Mouse (Mus musculus) macrophage (primary cell): ENCODE data around the gene Acvr1b. TPM values are rescaled to one million over a fixed set of nuclear protein-coding genes. Genes with fewer than 3 reads are reported as not detected.

Experiments
- H3K27ac ChIP-seq: fragments of 350-480 bp; formaldehyde crosslinking; 2 replicates; pipeline ENCODE4 v1.9.0; 2021
- H3K36me3 ChIP-seq: fragments of 350-480 bp; formaldehyde crosslinking; 2 replicates; pipeline ENCODE4 v1.9.0; 2021; ENCODE audit errors: inconsistent target
- H3K4me3 ChIP-seq: fragments of 350-480 bp; formaldehyde crosslinking; 2 replicates; pipeline ENCODE4 v1.9.0; 2021; ENCODE audit errors: inconsistent target
- H3K79me2 ChIP-seq: fragments of 350-480 bp; formaldehyde crosslinking; 2 replicates; pipeline ENCODE4 v1.9.0; 2021; ENCODE audit errors: inconsistent target
- whole genome bisulfite sequencing: methylation state at CpG from one replicate; pipeline ENCODE4 v1.1.7; 2026; ENCODE audit warnings: inconsistent platforms; ENCODE audit not compliant: missing documents; 5-methylcytosine and 5-hydroxymethylcytosine counted together
- polyA plus RNA-seq: library from polyadenylated mRNA; stranded (reverse); fragments of 250-400 nt; gene quantifications from 3 replicates; pipeline ENCODE4 v1.2.4, GENCODE M21; 2018; ENCODE audit warnings: inconsistent platforms
- total RNA-seq, 78 experiments: library from RNA; depleted of rRNA; stranded (reverse); fragments of 250-400 nt; gene quantifications; 1 replicate in 9 of 78; 2 replicates in 24 of 78; 3 replicates in 43 of 78; 4 replicates in 2 of 78; pipeline ENCODE4 v1.2.4; 2018; ENCODE audit warnings: inconsistent platforms in 56 of 78

The Acvr1b gene
- 10 to 100 TPM in 17 of 26 experiments, 1 to 10 TPM in 9; 3.9 to 30.0 (median 13.3) TPM for total RNA-seq (2018; cell fraction: chromatin; rRNA removed)
- total RNA-seq (2018; cell fraction: cytosol; rRNA removed): 10 to 100 TPM in 24 of 26 experiments, 1 to 10 TPM in 2; 8.4 to 19.8 (median 14.9) TPM
- 10 to 100 TPM; 12.9 to 36.2 (median 21.7) TPM for total RNA-seq (2018; cell fraction: nucleus; rRNA removed)
- 13.7 to 15.7 TPM (median 14.6 TPM) in 3 replicates for polyA plus RNA-seq

DNA sequence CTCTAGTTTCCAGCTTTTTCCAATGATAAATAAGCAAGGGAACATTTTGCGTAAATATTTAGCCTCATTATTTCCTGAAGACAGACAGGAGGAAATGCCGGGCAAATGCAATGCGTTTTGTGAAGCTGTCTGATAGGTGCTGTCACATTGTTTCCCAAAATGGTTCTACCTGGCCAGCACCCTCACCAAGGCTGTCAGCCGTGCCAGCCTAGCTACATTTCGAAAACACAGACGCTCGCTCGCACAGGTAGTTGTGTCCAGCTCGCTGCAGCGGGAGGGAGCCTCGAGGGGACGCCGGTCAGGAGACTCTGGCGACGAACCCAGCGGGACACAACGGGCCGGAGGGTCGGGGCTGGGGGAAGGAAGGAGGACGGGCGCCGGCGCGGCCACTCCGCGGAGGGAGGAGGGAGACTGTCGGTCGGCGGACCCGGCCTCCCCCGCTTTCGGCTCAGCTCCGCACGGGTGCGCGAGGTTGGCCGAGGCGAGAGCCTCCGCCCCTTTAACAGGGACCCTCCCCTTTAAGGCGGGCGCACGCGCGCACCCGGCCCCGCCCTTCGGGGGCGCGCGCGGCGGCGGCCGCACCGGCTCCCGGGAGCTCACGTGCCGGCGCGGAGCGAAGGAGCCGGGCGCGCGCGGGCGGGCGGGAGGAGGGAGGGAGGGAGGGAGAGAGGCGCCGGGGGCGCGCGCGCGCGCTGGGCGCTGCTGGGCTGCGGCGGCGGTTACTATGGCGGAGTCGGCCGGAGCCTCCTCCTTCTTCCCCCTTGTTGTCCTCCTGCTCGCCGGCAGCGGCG lies at the start of gene Acvr1b:
TSS of gene Acvr1b (plus strand) at position 647 of the 791 bp plus-strand sequence.
- 1% methylated on average over 44 of the region's 87 CpGs for WGBS
- Histone ChIP-seq H3K36me3 (no peaks in the 10 kb centered on the region), H3K79me2 (peaks cover 44% of the 10 kb centered on the region), H3K27ac (0 out of 2 replicates have a peak within 1 kb of the TSS, but pooled peaks have one; percentile 21), H3K4me3 (peak within 1 kb of the TSS; percentile 69)

- WGBS: 91% methylated on average over 6 of the region's 6 CpGs
- Histone ChIP-seq H3K27ac (no peak overlapping the region), H3K79me2 (no peaks in the 10 kb centered on the region), H3K36me3 (no peaks in the 10 kb centered on the region), H3K4me3 (no peak overlapping the region)
Observed at GRCm38 (mm10) chr15:101125561-101125960, 48.3 kb upstream of the Acvr1b start.

DNA sequence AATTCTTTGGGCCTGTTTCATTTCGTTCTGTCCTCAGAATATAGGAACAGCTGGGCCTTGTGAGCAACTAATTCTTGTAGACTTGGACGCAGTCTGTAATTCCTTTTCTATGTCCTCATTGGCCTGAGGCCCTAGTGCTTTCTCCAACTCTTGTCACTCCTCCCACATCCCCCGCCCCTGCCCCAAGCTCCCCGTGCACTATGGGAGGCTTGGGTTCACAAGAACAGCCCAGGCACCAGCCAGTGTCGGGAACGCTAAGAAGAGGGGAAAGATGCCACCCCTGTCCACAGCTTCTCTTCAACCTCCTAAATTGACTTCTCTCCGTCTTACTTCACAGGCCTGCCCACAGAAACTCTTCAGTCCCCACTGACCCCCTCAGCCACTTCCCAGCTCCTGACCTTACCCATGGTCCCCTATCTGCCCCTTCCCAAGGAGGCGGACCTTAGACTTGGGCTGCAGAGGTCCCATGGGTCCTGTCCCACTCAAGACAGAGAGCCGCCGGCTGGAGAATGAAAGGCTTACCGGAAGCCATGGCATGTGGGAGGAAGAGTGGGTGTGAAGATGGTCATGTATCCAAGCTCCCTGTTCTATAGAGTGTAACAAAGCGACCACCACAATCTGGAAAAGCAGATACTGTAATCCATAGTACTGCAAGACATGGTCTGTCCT lies 46.9 kb upstream of the Acvr1b start:
- WGBS: 94% methylated on average over 12 of the region's 12 CpGs
- Histone ChIP-seq H3K36me3 (no peaks in the 10 kb centered on the region), H3K4me3 (no peak overlapping the region), H3K27ac (no peak overlapping the region), H3K79me2 (no peaks in the 10 kb centered on the region)

DNA sequence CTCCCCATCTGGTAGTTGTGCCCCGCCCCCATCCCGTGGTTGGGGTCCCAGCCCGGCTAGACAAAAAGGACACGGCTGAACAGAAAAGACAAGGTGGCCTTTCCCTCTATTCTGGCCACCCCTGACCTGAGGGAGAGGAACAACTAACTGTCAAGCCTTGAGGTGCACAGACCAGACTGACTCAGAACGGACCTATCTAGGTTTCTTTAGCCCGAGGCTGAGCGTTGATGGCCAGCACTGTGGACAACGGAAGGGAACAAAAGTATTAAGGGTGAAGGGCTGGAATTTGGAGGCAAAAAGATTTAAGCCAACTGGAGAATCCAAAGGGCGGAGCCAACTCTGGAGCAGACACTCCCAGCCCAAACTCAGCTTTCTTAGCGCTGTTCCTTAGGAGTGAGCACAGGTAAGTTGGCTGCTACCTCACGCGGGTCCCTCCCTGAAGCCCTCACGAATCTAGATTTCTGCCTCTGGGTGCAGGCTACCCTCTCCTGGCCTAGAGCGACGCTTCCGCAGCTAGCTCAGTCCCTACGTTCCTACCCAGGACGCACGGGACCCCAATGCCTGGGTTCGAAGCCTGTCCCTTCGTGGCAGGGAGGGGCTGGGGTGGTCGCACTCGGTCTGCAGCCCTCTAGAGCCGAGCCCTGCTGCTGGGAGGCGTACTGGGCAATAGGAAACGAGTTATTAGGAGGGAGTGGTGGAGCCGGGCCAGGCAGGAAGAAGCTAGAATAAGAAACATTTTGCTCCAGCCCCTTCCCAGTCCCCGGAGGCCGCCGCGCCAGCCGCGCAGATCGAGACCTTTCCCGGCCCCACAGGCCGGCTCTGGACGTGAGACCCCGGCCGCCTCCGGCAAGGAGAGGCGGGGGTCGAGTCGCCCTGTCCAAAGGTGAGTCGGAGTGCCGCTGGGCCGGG lies 45.4 kb upstream of the Acvr1b start, which contains the start of gene Acvrl1:
TSS of gene Acvrl1 (plus strand) at position 342 of the 909 bp plus-strand sequence.
- Histone ChIP-seq H3K36me3 (no peaks in the 10 kb centered on the region), H3K4me3 (no peak within 1 kb of the TSS), H3K27ac (no peak within 1 kb of the TSS), H3K79me2 (no peaks in the 10 kb centered on the region)
- 11% methylated on average over 46 of the region's 46 CpGs for WGBS

GRCm38 (mm10) chr15:101129412-101129811 lies 44.5 kb upstream of the Acvr1b start:
- no peak overlapping the region for H3K4me3 ChIP-seq

DNA sequence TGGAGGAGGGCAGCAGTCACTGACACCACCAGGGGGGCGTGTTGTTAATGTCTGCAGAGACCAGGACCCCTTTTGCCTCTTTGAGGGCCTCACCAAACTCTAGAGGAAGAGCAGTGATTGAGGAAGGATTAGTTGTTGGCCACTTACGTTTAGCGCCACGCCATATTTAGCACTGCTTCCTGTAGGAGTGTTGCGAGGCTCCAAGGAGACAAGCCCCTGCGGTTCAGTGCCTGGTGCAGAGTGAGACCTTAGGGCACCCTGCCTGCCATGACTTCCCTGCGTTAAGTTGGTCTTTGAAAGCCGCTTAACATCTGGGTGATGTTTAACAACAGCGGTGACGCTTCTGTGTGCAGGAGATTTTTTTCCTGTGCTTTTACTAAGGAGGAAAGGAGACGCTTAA lies 42.4 kb upstream of the Acvr1b start:
- WGBS: 18% methylated on average over 11 of the region's 11 CpGs
- Histone ChIP-seq H3K79me2 (no peaks in the 10 kb centered on the region), H3K4me3 (no peak overlapping the region), H3K27ac (no peak overlapping the region), H3K36me3 (no peaks in the 10 kb centered on the region)

More at GRCm38 (mm10) chr15:101129412-101129811, 44.5 kb upstream of the Acvr1b start:
- WGBS: 62% methylated on average over 5 of the region's 5 CpGs
- H3K27ac ChIP-seq: no peak overlapping the region
- no peaks in the 10 kb centered on the region for H3K36me3 ChIP-seq
- H3K79me2 ChIP-seq: no peaks in the 10 kb centered on the region

DNA sequence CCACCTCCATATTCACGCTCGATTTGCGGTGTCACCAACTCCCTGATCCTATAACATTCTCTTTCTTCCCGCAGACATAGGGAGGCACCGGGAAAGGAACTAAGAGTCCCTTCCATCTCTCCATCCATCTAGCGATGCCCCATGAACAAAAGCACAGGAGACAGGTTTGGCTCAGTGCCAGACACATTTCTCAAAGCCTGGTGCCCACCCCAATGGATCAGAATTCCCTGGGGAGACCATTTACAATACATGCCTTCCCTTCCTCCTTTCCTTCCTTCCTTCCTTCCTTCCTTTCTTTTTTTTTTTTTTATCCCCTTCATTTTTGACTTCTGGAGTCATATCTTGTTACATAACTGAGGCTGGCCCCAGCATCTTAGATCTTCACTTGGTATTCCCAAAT lies 41.8 kb upstream of the Acvr1b start:
- Histone ChIP-seq H3K36me3 (no peaks in the 10 kb centered on the region; the same call in 1 of the 2 replicates), H3K79me2 (no peaks in the 10 kb centered on the region), H3K27ac (no peak overlapping the region), H3K4me3 (no peak overlapping the region)
- WGBS: 73% methylated on average over 6 of the region's 6 CpGs

DNA sequence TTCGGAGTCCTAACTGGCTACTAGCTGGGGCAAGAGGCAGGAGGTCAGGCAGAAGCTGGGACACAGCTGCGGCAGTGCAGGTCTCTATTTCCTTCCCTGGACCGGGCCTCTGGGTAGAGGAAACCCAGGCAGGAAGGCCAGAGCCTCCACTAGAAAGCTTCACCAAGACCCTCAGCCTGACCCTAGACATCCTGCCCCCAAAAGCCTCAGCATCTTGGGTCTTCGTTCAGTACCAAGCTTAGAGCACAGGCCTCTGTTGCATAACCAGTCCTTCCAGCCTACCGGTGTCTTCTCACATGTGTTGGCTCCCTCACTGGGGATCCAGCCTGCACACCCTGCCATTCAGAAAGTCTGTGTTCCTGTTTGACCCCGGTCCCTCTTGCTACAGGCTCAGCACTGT lies 41.1 kb upstream of the Acvr1b start:
- H3K36me3 ChIP-seq: no peaks in the 10 kb centered on the region; the same call in 1 of the 2 replicates
- no peak overlapping the region for H3K4me3 ChIP-seq
- 43% methylated on average over 6 of the region's 6 CpGs for WGBS
- no peaks in the 10 kb centered on the region for H3K79me2 ChIP-seq
- no peak overlapping the region for H3K27ac ChIP-seq

DNA sequence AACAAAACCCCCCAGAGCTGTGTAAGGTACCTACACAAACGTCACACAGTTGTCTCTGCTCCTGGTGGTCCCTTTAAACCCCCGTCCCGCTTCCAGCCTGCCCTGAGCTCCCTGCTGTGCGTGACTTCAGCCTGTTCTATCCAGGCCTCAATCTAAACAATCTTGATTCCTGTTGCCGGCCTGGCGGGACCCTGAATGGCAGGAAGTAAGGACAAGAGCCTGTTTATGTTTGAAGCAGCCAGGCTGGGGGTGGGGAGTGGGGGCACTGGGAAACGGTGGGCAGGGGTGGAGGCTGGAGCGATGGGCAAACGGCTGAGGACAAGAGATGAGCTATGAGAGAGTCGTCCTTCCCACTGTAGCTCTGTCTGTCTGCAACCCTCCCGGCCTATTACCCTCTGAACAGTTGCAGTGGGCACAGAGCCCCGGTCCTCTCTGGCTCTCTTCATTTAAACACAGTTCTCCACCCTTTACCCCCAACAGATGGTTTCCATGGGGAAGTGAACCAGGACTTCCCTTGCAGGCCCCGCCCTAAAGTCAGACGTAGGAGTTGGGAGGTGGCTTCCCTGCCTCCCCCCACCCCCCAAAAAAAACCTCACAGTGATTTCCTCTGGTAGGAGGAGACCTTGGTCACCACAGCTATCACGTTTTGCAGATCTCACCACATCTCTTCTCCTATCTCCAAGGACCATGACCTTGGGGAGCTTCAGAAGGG lies 39.7 kb upstream of the Acvr1b start:
- H3K36me3 ChIP-seq: no peaks in the 10 kb centered on the region; the same call in 1 of the 2 replicates
- H3K27ac ChIP-seq: peak overlapping the region; percentile 39
- 37% methylated on average over 15 of the region's 15 CpGs for WGBS
- H3K79me2 ChIP-seq: no peaks in the 10 kb centered on the region
- peak overlapping the region; percentile 38 for H3K4me3 ChIP-seq

- no peaks in the 10 kb centered on the region; the same call in 1 of the 2 replicates for H3K36me3 ChIP-seq
- H3K4me3 ChIP-seq: no peak overlapping the region
- no peaks in the 10 kb centered on the region for H3K79me2 ChIP-seq
- no peak overlapping the region for H3K27ac ChIP-seq
- 79% methylated on average over 8 of the region's 8 CpGs for WGBS
Observed at GRCm38 (mm10) chr15:101135405-101135804, 38.5 kb upstream of the Acvr1b start.

GRCm38 (mm10) chr15:101137455-101137854 lies 36.4 kb upstream of the Acvr1b start:
- no peaks in the 10 kb centered on the region; the same call in 1 of the 2 replicates for H3K36me3 ChIP-seq
- H3K79me2 ChIP-seq: no peaks in the 10 kb centered on the region
- H3K27ac ChIP-seq: no peak overlapping the region
- WGBS: 89% methylated on average over 11 of the region's 11 CpGs
- H3K4me3 ChIP-seq: no peak overlapping the region

DNA sequence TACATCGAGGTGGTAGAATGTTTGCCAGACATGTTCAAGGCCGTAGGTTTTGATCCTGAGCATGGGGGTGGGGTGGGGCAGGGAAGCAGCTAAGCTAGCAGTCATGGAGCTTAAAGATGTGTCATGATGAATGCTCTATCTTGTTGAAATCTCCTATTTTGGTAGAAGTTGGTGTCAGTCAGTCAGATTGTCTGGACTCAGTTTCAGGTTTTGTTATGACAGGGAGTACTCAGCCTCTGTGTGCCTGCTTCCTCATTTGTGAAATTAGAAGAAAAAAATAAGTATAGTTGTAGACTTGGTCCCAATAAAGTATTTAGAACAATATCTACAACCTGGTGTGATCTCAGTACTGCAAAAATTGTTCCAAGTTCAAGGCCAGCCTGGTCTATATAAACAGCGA lies 35.2 kb upstream of the Acvr1b start:
- Histone ChIP-seq H3K36me3 (no peaks in the 10 kb centered on the region; the same call in 1 of the 2 replicates), H3K79me2 (no peaks in the 10 kb centered on the region), H3K27ac (no peak overlapping the region), H3K4me3 (no peak overlapping the region)
- 96% methylated on average over 3 of the region's 3 CpGs for WGBS

GRCm38 (mm10) chr15:101139885-101140284 lies 34.0 kb upstream of the Acvr1b start:
- H3K36me3 ChIP-seq: no peaks in the 10 kb centered on the region; the same call in 1 of the 2 replicates
- 59% methylated on average over 12 of the region's 12 CpGs for WGBS

More at GRCm38 (mm10) chr15:101139885-101140284, 34.0 kb upstream of the Acvr1b start:
- Histone ChIP-seq H3K79me2 (no peaks in the 10 kb centered on the region), H3K27ac (no peak overlapping the region), H3K4me3 (no peak overlapping the region)
